Mouse (Mus musculus) cerebellum, postnatal 36 days (tissue): ENCODE results near the gene AI597479.

ENCODE experiments used
- DNase-seq, 2 experiments: peaks; one replicate each; pipeline ENCODE4 v3.0.0; 2021 to 2022; ENCODE audit warnings: mixed read lengths in 2 of 2

The AI597479 gene

DNA sequence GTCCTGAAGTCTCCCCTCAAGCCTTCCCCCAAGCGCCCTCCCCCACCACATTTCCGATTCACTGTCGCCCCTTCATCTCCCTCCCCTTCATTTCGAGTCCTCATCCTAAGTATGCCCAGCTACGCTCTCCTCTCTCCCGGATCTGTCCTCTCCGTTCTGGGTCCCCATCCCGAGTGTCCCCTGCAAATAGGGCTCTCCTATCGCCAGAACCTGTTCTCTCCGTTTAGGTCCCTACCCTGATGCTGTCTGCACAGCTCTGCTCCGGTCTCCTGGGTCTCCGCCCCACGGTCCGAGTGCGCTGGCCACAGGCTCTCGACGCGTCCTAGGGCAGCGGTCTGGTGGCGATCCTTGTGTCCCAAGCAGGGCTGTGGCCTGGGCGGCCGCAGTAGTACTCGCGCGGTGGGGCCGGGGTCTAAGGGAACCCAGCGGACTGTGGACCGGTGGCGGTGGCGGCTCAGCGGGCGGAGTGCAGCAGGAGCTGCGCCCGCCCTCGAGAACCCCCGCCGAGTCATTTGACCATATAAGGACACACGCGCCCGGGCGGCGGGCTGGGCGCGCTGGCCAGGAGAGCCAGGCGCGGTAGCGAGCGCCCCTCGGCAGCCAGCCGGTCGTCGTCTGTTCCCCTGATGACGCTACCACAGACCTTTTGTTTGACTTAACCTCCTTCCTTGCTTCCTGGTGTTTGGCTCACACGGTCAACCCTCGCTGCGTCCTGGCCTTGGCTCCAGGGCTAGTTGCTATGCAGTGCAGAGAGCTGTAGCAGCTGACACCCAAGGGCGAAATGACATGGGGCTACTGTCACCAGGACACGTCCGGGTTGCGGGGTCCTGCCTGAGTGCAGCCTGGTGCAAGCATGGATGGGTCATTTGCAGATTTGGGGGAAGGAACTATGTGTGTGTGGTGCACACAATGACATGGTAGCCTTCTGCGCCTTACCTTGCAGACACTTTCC is 65.2 kb downstream of the AI597479 start:
- DNase-seq: peak; percentile 42 to 53

DNA sequence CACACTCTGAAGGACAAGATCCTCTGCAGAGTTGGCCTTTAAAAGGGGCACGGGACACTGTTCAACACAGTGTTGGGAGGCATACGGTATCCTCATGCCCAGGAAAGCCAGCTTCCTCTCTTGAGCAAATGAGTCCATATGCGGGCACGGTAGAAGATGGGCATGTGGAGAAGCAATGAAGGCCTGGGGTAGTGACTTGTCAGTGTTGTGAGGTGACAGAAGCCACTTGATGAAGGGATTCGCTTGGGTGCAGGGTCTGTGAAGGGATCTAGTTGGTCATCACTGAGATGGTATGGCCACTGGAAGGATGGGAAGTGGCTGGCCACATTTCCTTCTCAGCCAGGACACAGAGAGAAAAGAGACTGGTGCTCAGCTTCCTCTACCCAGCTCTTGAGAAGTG is 66.1 kb downstream of the AI597479 start:
- no peak for DNase-seq
